Mouse (Mus musculus) heart, embryonic 15.5 days (tissue): ENCODE measurements at regions not wholly inside any gene's neighbourhood (a gene's known extent, or its start where the extent isn't known, plus 50 kb on each side); places are given as distances from the start of the nearest gene placed in this dataset.

Experiments
- ATAC-seq: fragments of 200-750 bp; cut with Nextera tagmentation; replicated peaks from 2 replicates; pipeline ENCODE4 v1.8.0; 2017; ENCODE audit warnings: low read depth, moderate TSS enrichment; ENCODE audit not compliant: insufficient number of reproducible peaks, insufficient read depth, low FRiP score
- H3K27ac ChIP-seq: fragments of 300-500 bp; sonication (generic); 2 replicates; pipeline ENCODE4 v1.5.1; 2015; ENCODE audit warnings: mild to moderate bottlenecking, inconsistent platforms
- H3K27me3 ChIP-seq: fragments of 300-500 bp; sonication (generic); 2 replicates; pipeline ENCODE4 v1.6.1; 2015; ENCODE audit warnings: inconsistent platforms
- H3K36me3 ChIP-seq: fragments of 300-500 bp; sonication (generic); 2 replicates; pipeline ENCODE4 v1.6.1; 2015; ENCODE audit warnings: mild to moderate bottlenecking, inconsistent platforms
- H3K4me1 ChIP-seq: fragments of 300-500 bp; sonication (generic); replicated peaks from 2 replicates; pipeline ENCODE4 v1.6.1; 2015; ENCODE audit warnings: inconsistent platforms
- H3K4me2 ChIP-seq: fragments of 300-500 bp; sonication (generic); 2 replicates; pipeline ENCODE4 v1.6.1; 2015; ENCODE audit warnings: inconsistent platforms, mild to moderate bottlenecking, moderate library complexity
- H3K4me3 ChIP-seq: fragments of 300-500 bp; sonication (generic); 2 replicates; pipeline ENCODE4 v1.5.1; 2015; ENCODE audit warnings: mild to moderate bottlenecking, inconsistent platforms
- H3K9ac ChIP-seq: fragments of 300-500 bp; sonication (generic); 2 replicates; pipeline ENCODE4 v1.6.1; 2015; ENCODE audit warnings: mild to moderate bottlenecking, inconsistent platforms
- H3K9me3 ChIP-seq: fragments of 300-500 bp; sonication (generic); replicated peaks from 2 replicates; pipeline ENCODE4 v1.6.1; 2016; ENCODE audit warnings: inconsistent platforms
- WGBS: fragments of 180-500 bp; shearing (Covaris S2); methylation state at CpG from one replicate; pipeline ENCODE4 v1.1.7; 2015; ENCODE audit warnings: mixed read lengths; 5-methylcytosine and 5-hydroxymethylcytosine counted together

DNA sequence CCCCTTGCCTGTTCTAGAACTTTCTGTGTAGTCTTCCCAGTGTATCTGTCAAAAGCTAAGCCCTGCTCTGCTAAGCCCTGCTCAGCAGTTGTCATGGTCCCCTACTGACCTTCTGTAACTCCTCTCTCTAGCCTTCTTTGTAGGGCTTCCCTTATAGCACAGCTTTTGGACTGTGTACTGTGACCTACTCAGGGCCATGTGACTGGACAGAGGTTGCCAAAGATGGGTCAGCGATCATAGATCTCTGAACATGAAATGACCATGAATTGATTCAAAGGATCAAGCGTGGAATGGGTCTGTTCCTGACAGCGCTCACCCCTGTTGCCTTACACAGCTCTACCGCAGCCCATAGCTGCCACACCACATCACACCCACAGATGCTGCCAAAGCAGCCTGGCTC is 294.3 kb downstream of the Sox9 start:
- Histone ChIP-seq H3K27ac (no peak overlapping the region), H3K4me2 (no peak overlapping the region), H3K27me3 (no peaks in the 10 kb centered on the region), H3K9me3 (no peaks in the 10 kb centered on the region), H3K4me1 (no peaks in the 10 kb centered on the region), H3K4me3 (no peak overlapping the region), H3K9ac (no peak overlapping the region), H3K36me3 (no peaks in the 10 kb centered on the region)
- 96% methylated on average over 4 of the region's 4 CpGs for WGBS
- no peak for ATAC-seq

GRCm38 (mm10) chr11:113080311-113080710 is 298.3 kb downstream of the Sox9 start:
- ATAC-seq: no peak
- Histone ChIP-seq H3K4me2 (no peak overlapping the region), H3K36me3 (no peaks in the 10 kb centered on the region), H3K4me1 (no peaks in the 10 kb centered on the region), H3K9ac (no peak overlapping the region), H3K4me3 (no peak overlapping the region), H3K9me3 (no peaks in the 10 kb centered on the region), H3K27ac (no peak overlapping the region), H3K27me3 (no peaks in the 10 kb centered on the region)
- 77% methylated on average over 2 of the region's 2 CpGs for WGBS

GRCm38 (mm10) chr11:113084442-113084841 is 302.4 kb downstream of the Sox9 start:
- Histone ChIP-seq H3K9me3 (no peaks in the 10 kb centered on the region), H3K27ac (no peak overlapping the region), H3K36me3 (no peaks in the 10 kb centered on the region), H3K4me1 (peaks cover 8% of the 10 kb centered on the region; the same call in 1 of the 2 replicates), H3K4me3 (no peak overlapping the region), H3K27me3 (no peaks in the 10 kb centered on the region), H3K9ac (no peak overlapping the region), H3K4me2 (no peak overlapping the region)
- 71% methylated on average over 6 of the region's 6 CpGs for whole genome bisulfite sequencing
- ATAC-seq: no peak

GRCm38 (mm10) chr11:113085556-113085955 is 303.5 kb downstream of the Sox9 start:
- H3K4me1 ChIP-seq: peaks cover 8% of the 10 kb centered on the region; the same call in 1 of the 2 replicates
- 78% methylated on average over 9 of the region's 9 CpGs for WGBS
- no peak overlapping the region for H3K9ac ChIP-seq
- no peak overlapping the region for H3K27ac ChIP-seq
- ATAC-seq: no peak
- no peak overlapping the region for H3K4me2 ChIP-seq
- no peaks in the 10 kb centered on the region for H3K27me3 ChIP-seq
- no peaks in the 10 kb centered on the region for H3K36me3 ChIP-seq
- H3K9me3 ChIP-seq: no peaks in the 10 kb centered on the region
- H3K4me3 ChIP-seq: no peak overlapping the region

GRCm38 (mm10) chr11:113087084-113087483 is 305.1 kb downstream of the Sox9 start:
- no peak for ATAC-seq
- peaks cover 8% of the 10 kb centered on the region; the same call in 1 of the 2 replicates for H3K4me1 ChIP-seq
- WGBS: 27% methylated on average over 9 of the region's 9 CpGs

DNA sequence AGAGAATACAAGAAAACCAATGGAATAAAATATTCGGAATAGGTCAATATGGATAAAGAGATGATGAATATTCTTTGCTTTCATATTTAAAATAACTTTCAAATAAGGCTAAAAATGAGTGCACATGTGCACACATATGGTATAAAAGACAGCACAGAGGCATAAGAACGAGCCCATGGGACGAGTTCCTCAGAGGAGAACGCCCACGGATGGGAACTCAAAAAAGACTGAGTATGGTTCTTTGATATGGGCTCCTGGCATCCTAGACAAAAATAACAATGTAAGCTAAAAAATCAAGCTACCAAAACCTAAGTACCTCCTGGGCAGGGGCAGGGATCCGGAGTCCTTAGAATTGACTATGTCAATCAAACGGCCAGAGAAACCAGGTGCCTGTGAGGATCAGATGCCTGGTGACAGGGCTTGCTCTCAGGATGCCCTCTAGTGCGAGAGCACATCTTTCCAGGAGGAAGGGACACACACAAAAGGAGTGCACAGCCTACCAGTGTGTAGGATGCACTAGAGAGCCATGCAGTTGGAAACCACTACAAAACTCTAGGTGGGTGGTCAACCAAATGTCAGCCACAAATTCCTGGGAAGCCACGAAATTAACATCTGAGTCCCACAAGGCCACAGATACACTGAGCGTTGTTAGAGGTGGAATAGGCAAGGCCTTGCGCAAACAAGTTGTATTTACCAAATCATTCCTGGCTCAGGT is 307.8 kb downstream of the Sox9 start:
- no peaks in the 10 kb centered on the region for H3K27me3 ChIP-seq
- peaks cover 8% of the 10 kb centered on the region; the same call in 1 of the 2 replicates for H3K4me1 ChIP-seq
- H3K9me3 ChIP-seq: no peaks in the 10 kb centered on the region
- no peak overlapping the region for H3K27ac ChIP-seq
- no peaks in the 10 kb centered on the region for H3K36me3 ChIP-seq
- H3K4me3 ChIP-seq: no peak overlapping the region
- no peak overlapping the region for H3K4me2 ChIP-seq
- no peak for ATAC-seq
- H3K9ac ChIP-seq: no peak overlapping the region
- WGBS: 84% methylated on average over 11 of the region's 11 CpGs

More at GRCm38 (mm10) chr11:113087084-113087483, 305.1 kb downstream of the Sox9 start:
- Histone ChIP-seq H3K27ac (0 out of 2 replicates have a peak overlapping the region, but pooled peaks have one; percentile 4), H3K27me3 (no peaks in the 10 kb centered on the region), H3K4me2 (peak overlapping the region; percentile 52), H3K9me3 (no peaks in the 10 kb centered on the region), H3K9ac (peak overlapping the region; percentile 19), H3K36me3 (no peaks in the 10 kb centered on the region), H3K4me3 (peak overlapping the region; percentile 37)

- no peaks in the 10 kb centered on the region for H3K36me3 ChIP-seq
- peaks cover 14% of the 10 kb centered on the region for H3K4me1 ChIP-seq
- no peak overlapping the region for H3K9ac ChIP-seq
- H3K27me3 ChIP-seq: no peaks in the 10 kb centered on the region
- 75% methylated on average over 8 of the region's 8 CpGs for WGBS
- no peak overlapping the region for H3K4me3 ChIP-seq
- H3K9me3 ChIP-seq: no peaks in the 10 kb centered on the region
- H3K4me2 ChIP-seq: no peak overlapping the region
- ATAC-seq: no peak
- no peak overlapping the region for H3K27ac ChIP-seq
Observed at GRCm38 (mm10) chr11:113091901-113092568, 310.0 kb downstream of the Sox9 start.

DNA sequence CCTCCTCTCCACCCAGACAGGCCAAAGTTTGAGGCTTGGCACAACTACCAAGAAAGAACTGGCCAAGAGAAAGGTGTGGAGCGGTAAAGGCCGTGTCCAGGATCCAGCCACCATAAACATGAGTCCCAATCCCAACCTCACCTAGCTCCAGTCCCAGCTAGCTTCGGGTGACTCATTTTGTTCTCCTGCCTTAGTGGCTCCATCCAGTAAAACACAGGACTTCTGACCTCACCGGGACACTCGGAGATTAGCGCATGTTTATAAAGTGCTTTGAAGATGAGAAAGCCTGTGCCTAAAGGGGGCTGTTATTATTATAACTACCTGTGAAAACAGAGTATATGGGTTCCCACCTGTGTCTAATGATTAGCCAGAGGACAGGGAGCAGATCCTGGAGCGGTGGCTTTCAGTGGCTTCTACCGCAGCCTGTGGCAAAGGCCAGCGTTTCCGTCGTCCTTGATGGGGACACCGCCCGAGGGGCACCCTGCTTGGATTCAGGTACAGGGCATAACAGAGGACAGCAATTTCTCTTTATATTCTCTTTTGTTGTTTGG is 311.9 kb downstream of the Sox9 start:
- Histone ChIP-seq H3K4me1 (peaks cover 7% of the 10 kb centered on the region), H3K4me3 (no peak overlapping the region), H3K9ac (no peak overlapping the region), H3K9me3 (no peaks in the 10 kb centered on the region), H3K4me2 (no peak overlapping the region), H3K36me3 (no peaks in the 10 kb centered on the region), H3K27ac (no peak overlapping the region), H3K27me3 (no peaks in the 10 kb centered on the region)
- ATAC-seq: no peak
- 88% methylated on average over 13 of the region's 13 CpGs for WGBS

- Histone ChIP-seq H3K9me3 (no peaks in the 10 kb centered on the region), H3K4me2 (no peak overlapping the region), H3K9ac (no peak overlapping the region), H3K4me3 (no peak overlapping the region), H3K27ac (no peak overlapping the region), H3K27me3 (no peaks in the 10 kb centered on the region), H3K4me1 (peaks cover 7% of the 10 kb centered on the region), H3K36me3 (no peaks in the 10 kb centered on the region)
- ATAC-seq: no peak
- 39% methylated on average over 8 of the region's 8 CpGs for WGBS
Observed at GRCm38 (mm10) chr11:113095625-113096024, 313.6 kb downstream of the Sox9 start.

GRCm38 (mm10) chr11:113096209-113096608 is 314.2 kb downstream of the Sox9 start:
- ATAC-seq: no peak
- H3K4me2 ChIP-seq: no peak overlapping the region
- H3K4me1 ChIP-seq: peaks cover 10% of the 10 kb centered on the region
- 39% methylated on average over 8 of the region's 8 CpGs for WGBS
- H3K4me3 ChIP-seq: no peak overlapping the region
- no peaks in the 10 kb centered on the region for H3K36me3 ChIP-seq
- H3K9ac ChIP-seq: no peak overlapping the region
- H3K27me3 ChIP-seq: no peaks in the 10 kb centered on the region
- H3K9me3 ChIP-seq: no peaks in the 10 kb centered on the region
- H3K27ac ChIP-seq: no peak overlapping the region

- no peak for ATAC-seq
- Histone ChIP-seq H3K27me3 (no peaks in the 10 kb centered on the region), H3K27ac (no peak overlapping the region), H3K4me1 (peaks cover 16% of the 10 kb centered on the region), H3K4me2 (no peak overlapping the region), H3K36me3 (no peaks in the 10 kb centered on the region), H3K4me3 (no peak overlapping the region), H3K9me3 (no peaks in the 10 kb centered on the region), H3K9ac (no peak overlapping the region)
- WGBS: 88% methylated on average over 2 of the region's 2 CpGs
Observed at GRCm38 (mm10) chr11:113098360-113098759, 316.3 kb downstream of the Sox9 start.
